Mouse (Mus musculus): ENCODE results near the gene Zcchc9.
A peak's percentile ranks its signal among the peaks of the same experiment; 100 is the strongest.
"Not testable (repeated sequence)": the region's sequence is repeated elsewhere in the genome, so short reads cannot be mapped to it uniquely, and the experiment has no call there.

Gene Zcchc9

DNA sequence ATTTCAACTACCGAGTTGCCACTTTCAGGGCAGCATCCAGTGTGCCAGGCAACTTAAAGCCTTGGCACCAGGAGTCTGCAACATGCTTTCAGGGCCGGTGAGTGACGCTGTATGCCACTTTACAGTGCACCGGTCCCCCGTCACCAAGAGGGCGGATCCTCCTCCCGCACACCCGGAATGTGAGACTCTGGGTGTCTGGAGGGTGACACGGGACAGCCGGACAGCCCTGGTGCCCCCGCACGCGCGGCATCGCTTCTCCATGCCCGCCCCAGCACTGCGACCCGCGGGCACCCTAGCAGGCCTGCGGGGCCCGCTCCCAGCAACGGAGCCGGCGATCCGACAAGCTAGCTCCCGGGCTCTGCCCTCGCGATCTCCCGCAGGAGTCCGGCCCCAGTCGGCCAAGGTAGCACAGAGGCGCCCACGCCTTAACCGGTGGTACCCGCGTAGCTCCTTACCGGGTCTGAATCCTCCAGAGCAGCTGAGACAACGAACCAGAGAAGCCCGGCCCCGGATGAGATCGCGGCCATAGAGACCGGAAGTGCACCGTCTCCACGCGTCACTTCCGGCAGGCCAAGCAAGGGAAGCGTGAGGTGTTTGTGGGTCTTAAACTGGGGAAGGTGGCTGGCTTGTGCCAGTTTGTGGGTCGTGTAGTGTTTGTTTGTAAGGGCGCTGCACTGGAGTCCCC lies at the start of gene Zcchc9:
TSS of gene Zcchc9 (minus strand) at position 551 of the 685 bp plus-strand sequence.
- peak; percentile 92 for DNase-seq (ENCODE audit: low spot score)

DNA sequence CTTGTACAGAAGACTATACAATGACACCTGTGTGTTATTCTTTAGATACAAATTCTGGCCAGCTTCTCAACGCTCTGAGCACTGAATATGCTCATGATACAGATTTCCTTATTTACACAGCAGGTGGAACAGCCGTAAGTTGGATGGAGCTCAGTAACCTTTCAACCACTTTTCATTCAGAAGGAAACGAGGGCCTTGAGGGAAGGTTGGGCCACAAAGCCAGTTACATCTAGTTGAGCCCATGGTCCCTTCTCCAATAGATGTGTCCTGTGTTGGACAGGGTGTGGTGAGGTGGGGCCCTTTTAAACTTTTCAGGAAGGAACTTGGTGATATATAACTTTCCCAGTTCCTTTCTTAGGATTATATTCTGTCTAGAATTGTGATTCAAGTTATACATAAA lies 46.9 kb upstream of the Zcchc9 start:
- DNase-seq (ENCODE audit: low spot score): no peak

DNA sequence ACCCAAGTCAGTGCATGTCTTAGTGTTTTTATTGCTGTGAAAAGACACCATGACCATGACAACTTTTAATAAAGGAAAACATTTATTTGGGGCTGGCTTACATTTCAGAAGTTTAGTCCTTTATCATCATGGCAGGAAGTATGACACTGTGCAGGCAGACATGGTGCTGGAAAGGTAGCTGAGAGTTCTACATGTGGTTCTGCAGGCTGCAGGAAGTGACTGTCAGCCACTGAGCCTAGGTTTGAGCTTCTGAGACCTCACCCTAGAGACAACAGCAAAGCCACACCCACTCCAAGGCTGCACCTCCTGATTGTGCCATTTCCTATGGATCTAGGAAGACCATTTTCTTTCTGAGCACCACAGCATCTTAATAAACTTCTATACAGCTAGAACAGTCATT lies 20.4 kb upstream of the Zcchc9 start:
- DNase-seq (ENCODE audit: low spot score): no peak

DNA sequence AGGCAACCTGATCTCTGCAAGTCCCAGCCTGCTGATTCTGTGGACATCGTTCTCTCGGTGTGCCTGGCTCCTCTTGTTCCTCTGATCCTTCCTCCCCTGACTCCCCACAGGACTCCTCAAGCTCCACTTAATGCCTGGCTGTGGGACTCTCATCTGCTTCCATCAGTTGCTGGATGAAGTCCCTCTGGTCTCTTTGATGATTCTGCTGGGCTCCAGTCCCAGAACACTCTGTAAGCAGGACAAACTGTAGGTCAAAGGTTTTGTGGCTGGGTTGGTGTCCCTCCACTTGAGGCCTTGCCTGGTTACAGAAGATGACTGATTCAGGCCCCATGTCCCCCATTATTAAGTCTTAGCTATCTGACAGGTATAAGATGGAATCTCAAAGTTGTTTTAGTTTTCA lies 18.6 kb upstream of the Zcchc9 start:
- no peak for DNase-seq (ENCODE audit: low spot score)

DNA sequence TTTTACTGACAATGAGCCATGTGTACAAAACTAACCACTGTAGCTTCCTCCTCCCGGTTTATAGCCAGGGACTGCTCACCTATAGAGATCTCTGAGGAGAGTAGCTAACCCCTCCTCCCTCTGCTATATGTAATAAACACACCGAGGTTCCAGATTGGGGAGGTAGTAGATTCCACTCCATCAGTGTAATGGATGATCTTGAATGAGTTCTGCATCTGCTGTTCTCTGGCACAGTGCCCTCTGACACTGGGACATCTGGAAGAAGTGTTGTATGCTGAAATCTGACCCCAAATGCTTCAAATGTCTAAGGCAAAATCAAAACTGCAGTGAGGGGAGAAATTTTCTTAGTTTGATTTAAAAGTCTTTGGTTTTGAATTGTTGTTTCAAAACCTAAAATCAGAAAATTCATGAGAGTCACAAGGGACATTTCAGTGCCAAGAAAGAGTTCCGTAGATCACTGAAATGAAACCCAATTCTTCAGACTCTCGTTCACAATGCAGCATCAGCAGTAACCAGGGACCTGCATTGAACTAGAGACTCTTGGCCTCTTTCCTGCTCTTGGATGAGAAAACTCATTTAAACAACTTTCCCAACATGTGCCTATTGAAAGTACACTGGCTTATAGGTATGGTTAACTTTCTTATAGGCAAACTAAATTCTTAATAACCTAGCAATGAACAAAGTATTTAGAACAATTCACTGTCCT lies 17.5 kb upstream of the Zcchc9 start:
- DNase-seq (ENCODE audit: low spot score): no peak

DNA sequence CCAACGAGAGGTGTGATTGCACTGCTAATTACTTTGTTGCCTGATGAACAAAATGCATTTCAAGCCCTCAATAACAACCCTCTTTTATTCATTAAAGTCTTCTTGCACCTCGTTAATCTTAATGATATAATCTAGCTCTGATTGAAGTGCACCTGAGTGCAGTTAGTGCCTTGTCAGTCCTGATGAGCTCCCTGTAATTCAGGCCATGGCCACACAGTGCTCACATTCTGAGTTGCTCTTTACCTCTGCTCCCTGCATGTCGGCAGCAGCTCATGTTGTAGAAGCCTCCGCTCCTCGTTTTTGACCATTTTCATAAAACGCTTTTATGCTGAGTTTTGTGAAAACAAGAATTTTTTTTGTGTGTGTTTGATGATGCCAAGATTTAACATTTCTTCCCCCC lies 16.2 kb upstream of the Zcchc9 start:
- no peak for DNase-seq (ENCODE audit: low spot score)

DNA sequence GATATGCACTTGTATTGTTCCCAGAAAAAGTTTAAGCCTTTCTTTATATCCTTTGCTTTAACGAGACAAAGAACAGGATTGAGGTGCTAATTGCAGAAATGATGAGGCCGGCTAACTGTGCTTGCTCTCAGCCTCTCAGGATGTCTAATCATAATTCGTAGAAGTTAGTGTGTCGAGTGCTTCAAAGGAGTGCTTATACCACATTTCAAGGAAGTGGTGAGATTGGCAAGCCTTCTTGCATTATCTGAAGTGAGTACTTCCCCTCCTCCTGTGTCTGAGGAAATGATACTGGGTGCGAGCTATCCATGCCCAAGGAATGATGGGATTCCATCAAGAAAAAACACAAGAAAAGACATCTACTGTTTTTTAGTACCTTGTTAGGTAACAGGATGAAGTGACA lies 7.2 kb upstream of the Zcchc9 start:
- no peak for DNase-seq (ENCODE audit: low spot score)

DNA sequence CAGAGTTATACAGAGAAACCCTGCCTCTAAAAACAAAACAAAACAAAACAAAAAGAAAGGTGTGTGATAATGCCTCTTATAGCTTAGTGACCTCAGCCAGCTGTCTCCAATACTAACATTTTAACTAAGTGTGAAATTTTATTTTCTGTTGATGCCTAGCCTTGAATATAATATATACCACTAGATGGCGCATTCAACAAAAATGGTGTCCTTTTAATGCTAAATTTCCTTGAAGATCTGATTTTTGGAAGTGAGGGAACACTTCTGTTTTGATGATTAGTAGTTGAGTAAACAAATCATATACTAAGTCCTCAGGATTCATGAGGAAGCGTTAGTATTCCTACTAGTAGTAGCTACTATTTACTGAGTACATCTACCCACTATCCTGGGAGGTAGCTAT lies 2.0 kb upstream of the Zcchc9 start:
- DNase-seq (ENCODE audit: low spot score): no peak

DNA sequence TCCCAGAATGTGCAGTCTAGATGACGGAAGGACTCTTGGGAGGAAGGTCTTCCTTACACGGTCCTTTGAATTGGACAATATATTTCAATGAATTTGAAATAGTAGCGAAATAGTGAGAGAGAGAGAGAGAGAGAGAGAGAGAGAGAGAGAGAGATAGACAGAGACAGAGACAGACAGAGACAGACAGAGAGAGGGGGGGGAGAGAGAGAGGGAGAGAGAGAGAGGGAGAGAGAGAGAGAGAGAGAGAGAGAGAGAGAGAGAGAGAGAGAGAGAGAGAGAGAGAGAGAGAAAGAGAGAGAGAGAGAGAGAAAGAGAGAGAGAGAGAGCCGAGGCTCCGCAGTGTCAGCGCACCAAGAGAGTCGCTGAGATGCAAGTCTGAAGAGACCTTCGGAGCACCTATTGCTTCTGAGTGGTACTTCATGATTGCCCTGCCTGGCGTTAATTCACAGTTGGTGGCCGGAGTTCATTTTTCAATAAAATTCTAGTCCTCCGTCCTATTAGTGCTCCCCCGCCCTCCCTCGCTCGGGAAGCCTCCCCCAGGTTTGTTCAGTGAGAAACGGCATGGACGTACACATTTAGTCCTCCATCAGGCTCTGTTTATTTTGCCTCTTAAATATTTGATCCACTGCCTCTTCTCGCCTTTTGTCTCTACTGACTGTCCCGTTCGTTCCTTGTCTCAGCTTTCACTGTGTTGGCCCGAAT lies 520 bp upstream of the Zcchc9 start:
- DNase-seq (ENCODE audit: low spot score): no peak

DNA sequence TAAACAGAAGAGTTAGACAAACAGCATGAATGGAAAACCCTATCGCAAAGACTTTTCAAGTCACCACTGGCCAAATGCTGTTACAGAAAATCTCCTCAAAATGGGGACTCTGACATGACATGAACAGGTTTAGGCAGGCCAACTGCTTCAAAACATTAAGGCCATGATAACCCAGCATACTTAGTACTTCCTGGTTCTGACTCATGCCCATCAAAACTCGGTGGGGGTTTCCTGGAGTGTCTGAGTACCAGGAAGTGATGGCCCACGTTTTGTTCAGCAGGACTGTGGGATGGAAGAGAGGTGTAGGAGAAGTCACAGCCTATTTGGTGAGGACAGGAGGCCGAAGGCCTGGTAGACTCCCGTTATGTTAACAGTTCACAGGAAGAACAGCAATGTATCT lies 5.8 kb downstream of the Zcchc9 start:
- DNase-seq (ENCODE audit: low spot score): no peak

DNA sequence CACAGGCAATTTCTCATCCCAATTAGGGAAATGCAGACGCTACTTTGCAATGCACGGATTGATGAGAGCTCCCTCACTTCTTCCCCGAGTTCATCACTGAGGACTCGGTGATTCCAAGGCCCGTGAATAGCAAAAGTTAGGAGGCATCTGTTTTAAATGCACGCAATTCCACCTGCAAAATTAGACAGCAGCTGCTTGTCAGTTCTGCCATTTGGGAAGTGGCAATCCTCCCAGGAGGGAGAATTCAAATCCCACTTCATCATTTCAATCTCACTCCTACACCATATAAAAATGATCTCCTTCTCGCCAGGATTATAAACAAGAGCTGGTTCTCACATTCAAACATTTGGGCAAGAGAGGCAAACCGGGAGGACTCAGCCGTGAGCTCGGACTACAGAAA lies 10.1 kb downstream of the Zcchc9 start:
- peak; percentile 20 for DNase-seq (ENCODE audit: low spot score)

DNA sequence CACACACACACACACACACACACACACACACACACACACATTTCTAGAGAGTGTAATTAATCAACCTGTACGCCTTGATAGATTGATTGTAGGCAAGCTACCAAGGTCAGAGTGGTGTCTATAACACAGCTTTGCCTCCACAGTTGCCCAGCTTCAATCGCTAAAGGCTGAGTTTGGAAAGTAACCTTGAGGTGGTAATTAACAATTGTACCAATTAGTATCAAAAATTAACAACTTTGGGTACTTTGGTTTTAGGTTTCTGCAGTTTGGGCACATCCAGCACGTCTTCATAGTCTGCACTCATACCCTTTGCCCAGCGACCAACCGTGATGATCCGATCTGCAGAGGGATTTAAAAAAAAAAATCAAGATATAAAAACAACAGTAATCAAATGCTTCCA lies 10.6 kb downstream of the Zcchc9 start:
- DNase-seq (ENCODE audit: low spot score): no peak

DNA sequence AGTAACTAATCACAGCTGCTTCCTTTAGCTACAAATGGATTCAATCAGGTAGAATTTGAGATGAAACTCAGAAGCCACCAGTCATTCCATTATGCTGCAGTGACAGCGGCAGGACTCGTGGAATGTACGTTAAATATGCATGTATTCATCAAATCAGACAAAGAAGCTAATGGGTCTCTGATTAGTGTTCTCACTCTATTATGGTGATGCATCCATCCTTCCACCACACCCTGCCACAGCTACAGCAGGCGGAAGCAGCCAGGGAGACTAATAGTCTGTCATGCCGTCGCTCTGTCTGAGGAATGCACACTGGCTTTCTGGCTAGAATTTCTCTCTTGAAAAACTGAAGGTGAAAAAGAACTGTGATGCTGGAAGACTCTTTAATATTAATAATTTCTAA lies 11.5 kb downstream of the Zcchc9 start:
- DNase-seq (ENCODE audit: low spot score): no peak

DNA sequence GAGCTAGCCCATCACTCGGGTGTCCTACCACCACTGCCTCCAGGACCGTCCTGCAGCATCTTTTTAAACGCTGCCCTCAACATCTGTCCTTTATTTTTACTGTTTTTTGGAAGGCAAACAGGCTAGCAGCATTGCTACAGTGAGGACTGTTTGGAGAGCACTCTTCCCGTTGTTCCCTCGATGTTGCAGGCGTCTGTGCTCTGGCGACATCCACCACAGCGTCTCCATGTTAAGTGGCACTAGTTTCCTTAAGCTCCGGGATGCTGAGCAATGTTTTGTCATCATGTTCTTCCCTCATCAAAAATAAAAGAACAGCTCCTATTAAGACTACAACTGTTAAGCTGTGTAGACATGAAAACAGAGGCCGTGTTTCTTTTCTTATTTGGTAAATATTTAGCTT lies 11.9 kb downstream of the Zcchc9 start:
- DNase-seq (ENCODE audit: low spot score): no peak

DNA sequence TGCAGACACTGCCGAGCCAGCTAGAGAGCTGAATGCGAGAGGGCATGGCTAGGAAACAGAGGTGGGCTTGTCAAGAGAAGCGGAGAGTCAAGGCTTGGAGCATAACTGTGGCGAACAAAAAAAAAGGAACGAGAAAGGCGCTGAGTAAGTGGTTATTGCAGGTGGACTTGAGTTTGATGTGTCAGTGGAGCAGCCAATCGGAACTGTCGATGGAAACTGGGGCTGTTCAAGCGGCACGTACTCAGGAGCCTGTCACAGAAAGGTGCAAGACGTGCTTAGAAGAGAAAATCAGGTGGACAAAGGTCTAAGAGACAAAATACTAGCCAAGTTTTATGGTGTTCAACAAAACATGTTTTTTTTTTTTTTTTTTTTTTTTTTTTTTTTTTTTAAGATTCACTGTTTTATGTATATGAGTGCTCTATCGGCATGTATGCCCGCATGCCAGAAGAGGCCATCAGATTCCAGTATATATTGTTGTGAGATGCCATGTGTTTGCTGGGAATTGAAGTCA lies 12.5 kb downstream of the Zcchc9 start:
- DNase-seq (ENCODE audit: low spot score): no peak

DNA sequence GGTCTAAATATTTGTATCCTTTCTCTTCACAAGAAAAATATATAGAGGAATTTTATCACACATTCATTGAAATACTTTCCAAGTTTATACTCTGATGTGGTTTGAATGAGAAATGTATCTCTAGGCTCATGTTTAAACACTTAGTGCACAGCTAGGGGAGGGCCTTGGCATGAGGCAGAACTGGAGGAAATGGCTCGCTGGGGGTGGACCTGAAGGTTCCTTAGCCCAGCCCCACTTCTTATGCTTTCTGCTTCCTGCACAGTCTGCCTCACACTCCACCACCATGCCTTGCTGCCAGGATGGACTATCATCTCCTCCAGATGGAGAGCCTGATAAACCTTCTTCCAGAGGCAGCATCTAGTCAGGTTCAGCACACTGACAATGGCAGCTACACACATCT lies 15.5 kb downstream of the Zcchc9 start:
- DNase-seq (ENCODE audit: low spot score): no peak

DNA sequence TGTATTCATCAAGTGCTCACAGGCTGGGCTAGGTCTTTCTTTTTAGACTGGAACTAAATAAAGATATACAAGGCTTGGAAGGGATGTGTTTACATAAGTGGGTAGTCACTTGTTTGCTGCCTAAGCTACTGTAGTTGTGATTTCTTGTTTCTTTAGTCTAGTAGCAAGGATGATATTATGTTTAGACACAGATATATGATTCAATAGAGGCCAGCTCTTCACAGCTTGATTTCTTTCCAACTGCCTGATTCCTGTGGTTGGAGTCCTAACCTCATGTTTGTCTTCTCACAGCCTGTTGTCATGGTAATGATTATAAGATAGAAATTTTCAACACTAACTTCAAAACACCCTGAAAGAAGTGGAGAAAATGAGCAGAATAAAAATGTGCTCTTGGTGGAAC lies 27.6 kb downstream of the Zcchc9 start:
- no peak for DNase-seq (ENCODE audit: low spot score)

DNA sequence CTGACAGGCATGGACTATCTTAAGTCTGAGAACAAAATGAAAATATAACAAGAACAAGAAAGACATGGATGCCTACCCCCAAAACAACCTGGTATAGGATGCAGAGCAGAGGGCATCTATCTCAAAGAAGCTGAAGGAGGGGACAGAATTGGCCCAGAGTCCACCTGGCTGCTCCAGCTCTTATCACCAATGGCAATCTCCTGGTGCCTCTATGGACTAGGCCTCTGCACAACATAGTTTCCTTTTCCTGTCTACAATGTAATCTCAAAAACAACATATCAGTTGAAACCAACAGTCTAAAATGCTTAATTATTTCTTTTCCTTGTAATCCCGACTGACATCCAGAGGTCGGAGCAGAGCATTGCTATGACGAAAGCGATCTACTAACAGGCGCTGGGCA lies 29.4 kb downstream of the Zcchc9 start:
- no peak for DNase-seq (ENCODE audit: low spot score)

DNA sequence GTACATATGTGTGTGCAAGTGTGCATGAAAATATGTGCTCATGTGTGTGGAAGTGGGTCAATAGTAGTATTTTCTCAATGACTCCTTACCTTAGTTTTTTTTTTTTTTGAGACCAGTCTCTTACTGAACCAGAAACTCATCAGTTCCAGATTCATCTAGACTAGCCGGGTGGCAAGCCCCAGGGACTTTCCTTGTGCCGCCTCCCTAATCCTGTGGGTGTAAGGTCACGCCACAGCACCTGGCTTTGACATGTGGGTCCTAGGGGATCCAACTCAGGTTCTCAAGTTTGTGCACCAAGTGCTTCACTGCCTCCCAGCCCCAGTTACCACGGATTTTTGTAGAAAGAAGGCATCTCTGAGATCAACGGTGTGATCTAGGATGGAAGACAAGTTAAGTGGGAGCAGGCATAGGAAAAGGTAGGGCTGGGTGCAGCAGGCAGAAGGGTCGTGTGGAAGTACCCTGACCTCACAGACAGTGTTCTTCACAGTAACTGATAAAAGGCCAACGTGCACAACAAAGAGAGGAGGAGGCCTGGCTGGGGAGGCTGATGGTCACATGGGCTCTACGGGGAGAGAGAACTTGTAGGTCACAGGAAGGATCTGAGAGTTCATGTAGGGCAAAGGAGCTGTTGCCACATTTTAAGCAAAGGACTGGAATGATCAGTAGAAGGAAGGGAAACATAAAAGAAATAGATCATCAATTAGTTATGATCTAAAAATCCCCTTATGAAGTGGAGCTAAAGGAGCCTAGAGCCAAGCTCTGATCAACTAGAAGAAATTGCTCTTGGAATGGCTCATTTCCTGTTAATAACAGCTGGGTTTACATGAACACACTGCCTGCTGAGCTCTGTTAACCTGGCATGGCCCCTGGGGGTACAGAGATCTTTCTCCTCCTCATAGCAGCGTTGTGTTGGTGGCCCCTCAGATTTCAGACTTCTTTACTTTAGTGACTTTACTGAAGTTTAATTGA lies 38.5 kb downstream of the Zcchc9 start:
- DNase-seq (ENCODE audit: low spot score): no peak

DNA sequence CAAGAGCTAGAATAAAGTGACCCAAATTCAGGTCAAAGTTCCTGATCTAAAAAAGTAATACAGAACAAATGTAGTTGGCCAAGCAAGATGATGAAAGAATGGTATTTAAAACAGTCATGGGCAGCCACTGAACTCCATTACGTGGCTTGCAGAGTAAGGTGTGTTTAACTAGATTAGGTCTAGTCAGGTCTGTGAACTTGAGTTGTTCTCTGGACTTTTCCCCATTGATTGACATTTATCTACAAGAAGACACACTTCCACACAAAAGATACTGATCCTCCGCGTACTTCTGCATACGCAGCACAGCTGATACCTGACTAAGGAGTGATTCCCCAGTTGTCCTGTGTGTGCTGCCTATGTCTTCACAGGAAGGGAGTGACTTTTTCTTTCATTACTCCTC lies 41.9 kb downstream of the Zcchc9 start:
- DNase-seq (ENCODE audit: low spot score): no peak

DNA sequence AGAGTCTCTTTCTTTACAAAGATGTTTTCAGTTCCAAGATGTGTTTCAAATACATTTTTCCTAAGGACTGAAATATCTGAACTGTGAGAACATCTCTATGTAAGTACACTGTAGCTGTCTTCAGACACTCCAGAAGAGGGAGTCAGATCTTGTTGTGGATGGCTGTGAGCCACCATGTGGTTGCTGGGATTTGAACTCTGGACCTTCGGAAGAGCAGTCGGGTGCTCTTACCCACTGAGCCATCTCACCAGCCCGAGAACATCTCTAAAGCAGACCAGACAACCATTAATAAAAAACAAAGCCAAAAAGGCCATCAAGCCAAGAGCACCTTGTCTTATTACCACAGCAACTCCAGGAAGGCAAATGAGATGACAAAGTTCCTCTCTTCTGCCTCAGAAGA lies 43.9 kb downstream of the Zcchc9 start:
- not testable (repeated sequence) for DNase-seq (ENCODE audit: low spot score)

All from layer of hippocampus, adult 11-12 months (tissue).